Mouse (Mus musculus): ENCODE data around the gene Rapgef4. TPM values are rescaled to one million over a fixed set of nuclear protein-coding genes. Genes with fewer than 3 reads are reported as not detected.

Gene Rapgef4
- total RNA-seq, 1 experiment, result 3.4 TPM

DNA sequence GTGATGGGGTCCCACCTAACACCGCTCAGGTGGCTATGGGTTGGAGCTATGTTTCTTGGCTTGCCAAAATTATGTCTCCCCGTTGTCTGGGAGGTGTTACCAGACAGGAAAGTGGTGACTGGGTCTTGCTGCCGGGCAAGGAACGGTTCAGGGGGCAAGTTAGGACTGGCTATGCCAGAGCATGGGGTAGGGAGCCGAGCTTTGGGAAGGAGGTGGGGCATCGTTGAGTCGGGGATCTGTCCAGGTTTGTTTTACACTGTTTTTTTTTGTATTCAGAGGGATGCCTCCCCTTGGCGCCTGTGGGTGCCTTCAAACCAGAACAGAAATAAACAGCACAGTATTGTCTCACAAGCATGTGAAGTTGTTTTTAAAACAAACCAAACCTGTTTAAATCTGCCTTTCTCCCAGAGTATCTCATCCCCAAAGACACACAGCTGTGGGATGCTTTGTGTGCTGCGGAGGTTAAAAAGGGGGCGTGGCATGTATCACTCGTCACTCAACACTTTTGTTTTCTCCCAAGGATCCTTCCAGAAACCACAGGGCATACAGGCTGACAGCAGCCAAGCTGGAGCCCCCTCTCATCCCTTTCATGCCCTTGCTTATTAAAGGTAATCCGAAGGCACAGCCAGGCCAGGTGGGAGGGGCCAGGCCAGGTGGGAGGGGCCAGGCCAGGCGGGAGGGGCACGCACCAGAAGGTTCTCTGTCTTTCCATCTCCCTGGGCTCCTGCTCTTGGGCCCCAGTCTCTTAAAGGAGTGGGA lies 260.9 kb downstream of the Rapgef4 start:
- Histone ChIP-seq H3K4me3 (ENCODE audit: insufficient read depth in 1 of 2, low read depth in 1 of 2, low read length in 2 of 2, poor library complexity in 1 of 2, severe bottlenecking in 1 of 2) (no peak overlapping the region), H3K9me3 (ENCODE audit: control insufficient read depth, insufficient read depth, low read depth, low read length) (no peaks in the 10 kb centered on the region)
- no peak for DNase-seq (ENCODE audit: low read depth, low spot score)

DNA sequence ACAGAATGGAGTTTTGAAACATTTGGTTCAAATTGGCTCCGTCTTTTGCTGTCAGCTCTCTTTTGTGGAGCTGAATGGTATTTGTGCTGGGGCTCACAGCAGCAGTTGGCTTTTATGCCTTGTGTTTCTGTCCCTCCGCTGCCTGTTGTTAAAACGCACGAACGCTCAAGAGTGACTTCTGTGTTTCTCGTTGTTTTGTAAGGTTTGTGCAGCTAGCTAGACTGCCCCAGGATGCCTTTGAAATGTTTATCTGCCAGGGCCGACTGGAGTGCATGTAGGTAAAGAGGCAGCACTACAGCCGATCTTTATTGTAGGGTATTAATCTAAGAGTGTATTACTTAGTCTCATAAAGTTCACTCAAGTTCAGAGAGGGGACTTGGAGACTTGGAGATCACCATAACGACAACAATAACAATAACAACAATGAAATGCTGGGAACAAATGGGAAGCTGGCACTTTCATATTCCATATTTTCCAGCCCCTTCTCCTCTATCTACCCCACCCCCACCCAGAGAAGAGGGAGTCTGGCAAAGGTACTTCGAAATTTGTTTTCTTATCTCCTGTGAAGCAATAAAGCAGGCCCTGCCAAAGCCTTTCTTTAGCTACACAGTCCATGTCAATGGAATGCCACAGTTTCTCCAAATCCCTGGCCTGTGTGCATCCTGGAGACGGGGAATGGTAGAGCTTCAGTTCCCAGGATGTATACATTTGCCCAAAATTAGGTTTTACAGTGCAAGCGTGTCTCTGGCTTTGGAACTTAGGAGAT lies 262.1 kb downstream of the Rapgef4 start:
- Histone ChIP-seq H3K9me3 (ENCODE audit: control insufficient read depth, insufficient read depth, low read depth, low read length) (no peaks in the 10 kb centered on the region), H3K9ac (ENCODE audit: insufficient read depth, low read depth, low read length, poor library complexity, severe bottlenecking) (no peak overlapping the region), H3K27ac (ENCODE audit: insufficient read depth, low read depth, low read length, poor library complexity, severe bottlenecking) (no peak overlapping the region), H3K36me3 (ENCODE audit: control insufficient read depth, insufficient read depth, low read length, poor library complexity, severe bottlenecking) (no peaks in the 10 kb centered on the region), H3K4me1 (ENCODE audit: control insufficient read depth in 2 of 2, insufficient read depth in 2 of 2, low read length in 2 of 2, poor library complexity in 1 of 2) (peaks cover 0 to 4% of the 10 kb centered on the region in 2 experiments; a peak in 1 of 4 replicates), H3K4me3 (ENCODE audit: insufficient read depth in 1 of 2, low read depth in 1 of 2, low read length in 2 of 2, poor library complexity in 1 of 2, severe bottlenecking in 1 of 2) (no peak overlapping the region)
- TF ChIP-seq ZC3H11A (IDR thresholded peaks at IDR 0.05; ENCODE audit: borderline replicate concordance, low read depth, low read length) (no peak), MAFK (IDR thresholded peaks at IDR 0.05; ENCODE audit: insufficient read depth, low read depth, low read length) (no peak), HCFC1 (IDR thresholded peaks at IDR 0.05; ENCODE audit: borderline replicate concordance, insufficient read depth, low read length) (no peak), ZNF384 (IDR thresholded peaks at IDR 0.05; ENCODE audit: low read depth, low read length) (no peak), CHD2 (IDR thresholded peaks at IDR 0.05; ENCODE audit: low read depth, low read length) (no peak)
- DNase-seq (ENCODE audit: low read depth, low spot score), result no peak
- in situ Hi-C loops (cut with MboI; ENCODE audit: low sequenced_read_pairs in 2 of 2, unreplicated experiment in 2 of 2), result loop anchor here in 1 of 2 experiments (25.0 kb wide), 1 partner anchor 1044 kb away; no protein-coding TSS in a partner anchor

More for the DNA sequence above, 260.9 kb downstream of the Rapgef4 start:
- no peak overlapping the region for H3K27ac ChIP-seq (ENCODE audit: insufficient read depth, low read depth, low read length, poor library complexity, severe bottlenecking)
- H3K4me1 ChIP-seq (ENCODE audit: control insufficient read depth in 2 of 2, insufficient read depth in 2 of 2, low read length in 2 of 2, poor library complexity in 1 of 2), result peaks cover 0 to 4% of the 10 kb centered on the region in 2 experiments; a peak in 1 of 4 replicates
- H3K36me3 ChIP-seq (ENCODE audit: control insufficient read depth, insufficient read depth, low read length, poor library complexity, severe bottlenecking), result no peaks in the 10 kb centered on the region
- in situ Hi-C loops (cut with MboI; ENCODE audit: low sequenced_read_pairs in 2 of 2, unreplicated experiment in 2 of 2), result loop anchor here in 1 of 2 experiments (25.0 kb wide), 1 partner anchor 1045 kb away; no protein-coding TSS in a partner anchor
- H3K9ac ChIP-seq (ENCODE audit: insufficient read depth, low read depth, low read length, poor library complexity, severe bottlenecking), result no peak overlapping the region
- no peak for TF ChIP-seq HCFC1 (IDR thresholded peaks at IDR 0.05; ENCODE audit: borderline replicate concordance, insufficient read depth, low read length)
- TF ChIP-seq CHD2 (IDR thresholded peaks at IDR 0.05; ENCODE audit: low read depth, low read length), result no peak
- no peak for TF ChIP-seq ZNF384 (IDR thresholded peaks at IDR 0.05; ENCODE audit: low read depth, low read length)
- TF ChIP-seq MAFK (IDR thresholded peaks at IDR 0.05; ENCODE audit: insufficient read depth, low read depth, low read length), result no peak
- TF ChIP-seq ZC3H11A (IDR thresholded peaks at IDR 0.05; ENCODE audit: borderline replicate concordance, low read depth, low read length), result no peak

DNA sequence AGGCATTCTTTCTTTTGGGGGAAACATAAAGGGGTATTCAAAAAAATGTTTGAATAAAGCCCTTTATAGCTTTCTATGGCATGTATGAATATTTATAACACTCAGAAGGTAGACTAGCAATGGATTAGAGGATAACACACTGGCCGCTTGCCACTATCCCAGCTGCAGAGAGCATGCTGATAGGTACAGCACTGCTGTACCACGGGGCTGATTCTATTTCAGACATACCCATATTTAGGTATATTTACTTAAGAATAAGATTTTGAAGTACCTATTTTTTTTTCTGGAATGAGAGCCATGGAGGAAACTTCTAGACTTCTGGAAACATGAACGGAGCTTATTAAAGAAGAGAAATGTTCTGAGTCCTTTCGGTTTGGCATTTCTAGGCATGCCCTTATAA lies 264.6 kb downstream of the Rapgef4 start:
- Histone ChIP-seq H3K36me3 (ENCODE audit: control insufficient read depth, insufficient read depth, low read length, poor library complexity, severe bottlenecking) (no peaks in the 10 kb centered on the region), H3K27ac (ENCODE audit: insufficient read depth, low read depth, low read length, poor library complexity, severe bottlenecking) (no peak overlapping the region), H3K4me1 (ENCODE audit: control insufficient read depth in 2 of 2, insufficient read depth in 2 of 2, low read length in 2 of 2, poor library complexity in 1 of 2) (peaks cover 0 to 4% of the 10 kb centered on the region in 2 experiments; a peak in 1 of 4 replicates), H3K9me3 (ENCODE audit: control insufficient read depth, insufficient read depth, low read depth, low read length) (no peaks in the 10 kb centered on the region), H3K4me3 (ENCODE audit: insufficient read depth in 1 of 2, low read depth in 1 of 2, low read length in 2 of 2, poor library complexity in 1 of 2, severe bottlenecking in 1 of 2) (no peak overlapping the region), H3K9ac (ENCODE audit: insufficient read depth, low read depth, low read length, poor library complexity, severe bottlenecking) (no peak overlapping the region)
- no peak for TF ChIP-seq MAFK (IDR thresholded peaks at IDR 0.05; ENCODE audit: insufficient read depth, low read depth, low read length)
- in situ Hi-C loops (cut with MboI; ENCODE audit: low sequenced_read_pairs in 2 of 2, unreplicated experiment in 2 of 2), result loop anchor here in 1 of 2 experiments (25.0 kb wide), 1 partner anchor 1042 kb away; no protein-coding TSS in a partner anchor
- no peak for DNase-seq (ENCODE audit: low read depth, low spot score)

DNA sequence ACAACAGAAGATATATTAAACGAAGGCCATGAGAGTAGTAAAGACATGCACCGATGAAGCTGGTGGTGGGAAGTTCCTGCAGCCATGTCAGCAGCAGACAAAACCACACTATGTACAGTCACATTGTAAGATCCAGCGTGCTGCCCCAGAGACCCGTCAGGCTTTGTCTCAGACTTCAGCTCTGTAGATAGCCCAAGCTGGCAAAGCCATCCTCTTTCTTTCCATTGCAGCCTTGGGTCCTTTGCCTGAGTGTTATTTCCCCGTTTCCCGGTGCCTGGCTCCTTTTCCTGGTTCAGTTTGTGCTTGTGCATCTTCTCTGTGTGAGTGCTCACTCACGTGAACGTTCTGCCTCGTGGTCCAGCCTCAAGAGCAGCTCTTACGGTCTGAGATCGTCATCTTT lies 265.3 kb downstream of the Rapgef4 start:
- in situ Hi-C loops (cut with MboI; ENCODE audit: low sequenced_read_pairs in 2 of 2, unreplicated experiment in 2 of 2), result loop anchor here in 1 of 2 experiments (25.0 kb wide), 1 partner anchor 1041 kb away; no protein-coding TSS in a partner anchor

More for the DNA sequence above, 265.3 kb downstream of the Rapgef4 start:
- Histone ChIP-seq H3K9me3 (ENCODE audit: control insufficient read depth, insufficient read depth, low read depth, low read length) (no peaks in the 10 kb centered on the region), H3K36me3 (ENCODE audit: control insufficient read depth, insufficient read depth, low read length, poor library complexity, severe bottlenecking) (no peaks in the 10 kb centered on the region), H3K4me3 (ENCODE audit: insufficient read depth in 1 of 2, low read depth in 1 of 2, low read length in 2 of 2, poor library complexity in 1 of 2, severe bottlenecking in 1 of 2) (no peak overlapping the region), H3K9ac (ENCODE audit: insufficient read depth, low read depth, low read length, poor library complexity, severe bottlenecking) (no peak overlapping the region), H3K27ac (ENCODE audit: insufficient read depth, low read depth, low read length, poor library complexity, severe bottlenecking) (no peak overlapping the region), H3K4me1 (ENCODE audit: control insufficient read depth in 2 of 2, insufficient read depth in 2 of 2, low read length in 2 of 2, poor library complexity in 1 of 2) (peaks cover 0 to 2% of the 10 kb centered on the region in 2 experiments; a peak in 1 of 4 replicates)
- TF ChIP-seq HCFC1 (IDR thresholded peaks at IDR 0.05; ENCODE audit: borderline replicate concordance, insufficient read depth, low read length) (no peak), CHD2 (IDR thresholded peaks at IDR 0.05; ENCODE audit: low read depth, low read length) (no peak), MAFK (IDR thresholded peaks at IDR 0.05; ENCODE audit: insufficient read depth, low read depth, low read length) (no peak), ZC3H11A (IDR thresholded peaks at IDR 0.05; ENCODE audit: borderline replicate concordance, low read depth, low read length) (no peak), ZNF384 (IDR thresholded peaks at IDR 0.05; ENCODE audit: low read depth, low read length) (no peak)
- no peak for DNase-seq (ENCODE audit: low read depth, low spot score)

Data from ES-E14 (cell line).